Mouse (Mus musculus) gastrocnemius, postnatal 25 days (tissue): ENCODE measurements around the gene Scube1. TPM values are rescaled to one million over a fixed set of nuclear protein-coding genes. Genes with fewer than 3 reads are reported as not detected.

ENCODE experiments used
- DNase-seq: peaks from one replicate; pipeline ENCODE4 v3.0.0; 2022
- total RNA-seq, 2 experiments: library from RNA; stranded (reverse); gene quantifications; 1 replicate in 1 of 2; 2 replicates in 1 of 2; pipeline ENCODE4 v1.2.3; 2021

Gene Scube1
- total RNA-seq, 2 experiments from 2014 or later = 0.32 to 0.67 TPM

GRCm38 (mm10) chr15:83594513-83595363 is 130.1 kb downstream of the Scube1 start, which contains the start of gene Ttll12:
Gene Ttll12 (minus strand): TSS chr15:83595157.
- DNase-seq = peak; percentile 87

DNA sequence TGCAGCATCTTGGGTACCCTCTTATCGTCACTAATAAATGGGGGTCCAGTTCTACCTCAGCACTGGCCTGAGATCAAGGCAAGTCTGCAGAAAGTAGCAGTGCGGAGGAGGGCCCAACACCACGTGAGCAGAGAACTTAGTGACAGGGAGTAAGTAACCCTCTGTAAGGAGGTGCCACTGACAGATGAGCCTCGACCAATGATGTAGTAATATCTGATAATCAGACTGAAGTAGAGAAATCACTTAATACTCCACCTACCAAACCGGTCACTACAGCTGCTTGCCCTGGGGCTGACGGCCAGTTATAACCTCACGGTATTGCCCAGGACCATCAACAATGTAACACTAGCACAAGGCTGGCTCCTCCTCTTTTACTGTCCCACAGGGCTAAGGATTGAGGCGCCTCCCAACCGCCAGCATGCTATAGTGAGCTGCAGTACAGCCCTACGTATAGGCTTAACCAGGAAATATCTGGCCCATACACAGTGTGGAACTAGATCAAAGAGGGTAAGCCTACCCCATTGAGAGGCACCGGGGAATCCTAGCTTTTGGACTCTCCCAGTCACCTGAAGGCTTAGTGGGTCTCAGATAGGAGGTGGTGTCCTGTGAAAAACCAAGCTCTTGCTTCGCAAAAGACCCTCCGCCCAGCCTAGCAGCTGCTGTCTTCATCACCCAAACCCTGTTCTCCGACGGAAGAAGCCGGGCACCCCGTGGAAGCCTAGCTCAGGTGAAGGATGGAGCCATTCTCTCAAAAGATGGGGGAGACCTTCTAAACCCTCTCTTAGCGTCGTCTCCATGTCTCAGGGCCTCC is 130.9 kb downstream of the Scube1 start:
- no peak for DNase-seq

DNA sequence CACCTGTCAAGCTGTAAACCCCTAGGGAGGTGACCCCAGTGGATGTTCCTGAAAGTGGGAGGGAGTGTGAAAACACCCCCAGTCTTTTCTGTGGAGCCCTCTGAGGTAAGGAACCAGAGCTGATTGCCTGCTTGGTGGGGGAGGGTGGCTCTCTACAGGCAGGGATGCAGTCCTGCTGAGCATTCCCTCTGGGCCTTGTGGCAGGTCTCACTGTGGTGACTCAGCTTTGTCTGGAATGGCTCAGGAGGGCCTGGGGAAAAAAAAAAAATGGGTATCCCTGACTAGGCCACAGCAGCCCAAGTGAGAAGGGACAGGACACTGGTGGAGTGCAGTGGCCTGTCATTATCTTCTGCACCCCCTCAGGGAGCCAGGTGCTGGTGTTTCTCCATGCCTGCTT is 131.6 kb downstream of the Scube1 start:
- DNase-seq = no peak

GRCm38 (mm10) chr15:83592260-83593188 is 132.3 kb downstream of the Scube1 start:
- DNase-seq = no peak

GRCm38 (mm10) chr15:83591758-83592157 is 133.1 kb downstream of the Scube1 start:
- DNase-seq = no peak

GRCm38 (mm10) chr15:83590841-83591240 is 134.0 kb downstream of the Scube1 start:
- no peak for DNase-seq

- DNase-seq = no peak
These were observed 140.0 kb downstream of the Scube1 start for GRCm38 (mm10) chr15:83584741-83585220.

DNA sequence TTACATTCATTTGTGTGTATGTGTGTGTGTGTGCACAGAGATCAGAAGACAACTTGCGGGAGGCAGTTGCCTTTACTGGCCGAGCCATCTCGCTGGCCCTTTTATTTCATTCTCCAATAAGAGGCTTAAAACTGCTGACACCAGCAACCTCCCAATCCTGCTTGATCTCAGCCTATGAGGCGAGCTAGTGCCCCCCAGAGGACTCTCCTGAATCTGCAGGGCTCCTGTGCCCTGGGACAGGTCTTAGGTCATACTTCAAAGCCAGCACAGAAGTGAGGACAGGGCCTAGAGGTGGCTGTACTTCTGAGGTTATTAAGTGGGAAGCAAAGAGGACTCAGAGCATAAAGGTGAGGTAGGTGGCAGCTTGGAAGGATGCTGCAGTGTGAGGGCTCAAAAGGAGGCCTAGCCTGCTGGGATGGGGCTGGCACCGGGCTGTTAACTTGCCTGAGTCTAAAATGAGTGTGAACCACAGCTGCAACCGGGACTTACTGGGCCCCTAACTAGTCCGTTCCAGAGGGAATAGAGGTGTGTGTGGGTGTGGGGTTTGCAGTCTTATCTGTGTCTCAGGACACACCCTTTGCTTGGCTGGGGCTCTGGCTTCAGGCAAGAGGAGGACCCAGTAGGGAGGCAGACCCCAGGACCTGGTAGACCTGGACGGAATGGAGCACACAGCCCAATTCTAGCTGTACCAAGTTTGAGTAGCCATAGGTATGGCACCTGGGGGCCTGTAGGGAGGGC is 141.2 kb downstream of the Scube1 start:
- peak; percentile 53 for DNase-seq

DNA sequence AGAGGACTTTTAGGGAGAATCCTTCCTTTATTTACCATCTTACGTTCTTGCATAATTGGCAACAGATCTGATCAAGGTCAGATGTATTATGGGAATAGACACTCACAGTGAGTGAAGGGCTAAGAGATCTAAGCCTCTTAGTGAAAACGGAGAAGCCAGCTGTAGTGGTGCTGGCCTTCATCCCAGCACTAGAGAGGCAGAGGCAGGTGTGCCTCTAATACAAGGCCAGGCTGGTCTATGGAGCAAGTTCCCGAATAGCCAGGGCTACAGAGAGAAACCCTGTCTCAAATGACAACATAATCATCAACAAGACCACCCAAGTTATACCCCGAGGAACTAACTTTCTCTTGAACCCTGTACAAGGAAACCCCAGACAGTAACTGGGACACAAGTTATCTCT is 141.9 kb downstream of the Scube1 start:
- no peak for DNase-seq

DNA sequence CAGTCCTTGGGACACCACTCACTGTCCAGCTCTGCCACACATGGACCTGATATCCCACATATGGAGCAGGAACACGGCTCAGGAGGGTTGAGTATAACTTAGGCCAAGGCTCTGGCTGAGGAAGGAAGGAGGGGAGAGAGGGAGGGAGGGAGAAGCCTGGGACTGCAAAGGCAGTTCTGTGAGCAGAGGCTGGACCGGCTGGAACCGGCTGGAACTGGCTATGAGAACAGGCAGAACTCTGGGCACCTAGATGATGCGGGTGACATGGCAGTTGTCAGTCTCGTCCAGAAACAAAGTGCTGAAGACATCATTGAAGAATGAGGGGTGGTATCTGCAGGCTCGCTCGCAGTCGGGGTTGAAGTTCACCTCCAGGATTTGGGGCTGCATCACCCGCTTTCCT is 148.2 kb downstream of the Scube1 start:
- no peak for DNase-seq

- no peak for DNase-seq
These were observed 149.3 kb downstream of the Scube1 start for GRCm38 (mm10) chr15:83575543-83575942.

- no peak for DNase-seq
These were observed 150.0 kb downstream of the Scube1 start for GRCm38 (mm10) chr15:83574731-83575351.

DNA sequence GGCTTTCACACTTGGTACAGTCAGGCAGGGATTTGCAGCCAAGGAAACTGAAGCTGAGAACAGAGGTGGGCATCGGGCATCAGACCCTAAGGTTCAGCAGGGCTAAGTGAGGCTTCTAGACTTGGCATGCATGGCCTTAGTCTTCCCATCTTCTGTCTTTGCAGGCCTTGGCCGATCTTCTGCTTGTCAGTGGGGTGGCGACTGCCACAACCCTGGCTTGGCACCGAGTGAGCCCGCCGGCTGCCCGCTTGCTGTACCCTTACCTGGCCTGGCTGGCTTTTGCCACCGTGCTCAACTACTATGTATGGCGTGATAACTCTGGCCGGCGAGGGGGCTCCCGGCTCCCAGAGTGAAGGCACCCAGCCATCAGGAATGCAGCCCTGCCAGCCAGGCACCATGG is 151.2 kb downstream of the Scube1 start:
- DNase-seq = no peak

GRCm38 (mm10) chr15:83572132-83572531 is 152.7 kb downstream of the Scube1 start:
- DNase-seq = no peak

DNA sequence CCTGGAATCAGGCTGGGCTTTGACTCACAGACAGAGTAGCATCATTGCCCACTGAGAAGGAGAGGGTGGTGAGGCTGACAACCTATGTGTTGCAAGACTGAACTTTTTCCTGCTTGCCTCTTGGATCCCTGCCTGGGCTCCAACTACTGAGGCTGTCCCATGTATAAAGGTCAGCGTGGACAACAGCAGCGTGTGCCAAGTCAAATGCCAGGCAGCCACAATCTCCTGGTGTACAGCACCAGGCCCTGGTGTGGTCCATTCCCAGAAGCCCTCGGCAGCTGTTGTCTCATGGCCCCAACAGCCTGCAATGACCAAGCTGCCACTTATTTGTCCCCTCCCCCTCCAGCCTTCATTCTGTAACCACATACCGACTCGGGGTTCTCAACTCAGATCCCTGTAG is 153.2 kb downstream of the Scube1 start:
- DNase-seq = peak; percentile 42

GRCm38 (mm10) chr15:83570641-83571040 is 154.2 kb downstream of the Scube1 start:
- no peak for DNase-seq

- DNase-seq = no peak
These were observed 155.1 kb downstream of the Scube1 start for GRCm38 (mm10) chr15:83569682-83570081.

DNA sequence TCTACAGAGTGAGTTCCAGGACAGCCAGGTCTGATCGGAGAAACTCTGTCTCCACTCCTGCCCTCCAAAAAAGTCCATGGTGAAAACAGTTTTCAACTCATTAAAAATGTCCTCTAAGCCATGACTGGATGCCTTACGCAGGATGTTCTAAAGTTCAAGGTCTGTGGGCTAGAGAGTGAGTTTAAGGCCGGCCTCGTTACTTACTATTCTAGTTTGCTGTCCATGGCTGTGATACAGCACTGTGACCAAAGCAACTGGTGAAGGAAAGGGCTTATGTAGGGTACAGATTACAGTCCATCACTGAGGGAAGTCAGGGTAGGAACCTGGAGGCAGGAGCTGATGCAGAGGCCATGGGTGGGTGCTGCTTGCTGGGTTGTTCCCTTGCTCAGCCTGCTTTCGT is 156.3 kb downstream of the Scube1 start:
- no peak for DNase-seq

- DNase-seq = no peak
These were observed 157.1 kb downstream of the Scube1 start for GRCm38 (mm10) chr15:83567728-83568127.

- no peak for DNase-seq
These were observed 158.8 kb downstream of the Scube1 start for GRCm38 (mm10) chr15:83566006-83566405.

DNA sequence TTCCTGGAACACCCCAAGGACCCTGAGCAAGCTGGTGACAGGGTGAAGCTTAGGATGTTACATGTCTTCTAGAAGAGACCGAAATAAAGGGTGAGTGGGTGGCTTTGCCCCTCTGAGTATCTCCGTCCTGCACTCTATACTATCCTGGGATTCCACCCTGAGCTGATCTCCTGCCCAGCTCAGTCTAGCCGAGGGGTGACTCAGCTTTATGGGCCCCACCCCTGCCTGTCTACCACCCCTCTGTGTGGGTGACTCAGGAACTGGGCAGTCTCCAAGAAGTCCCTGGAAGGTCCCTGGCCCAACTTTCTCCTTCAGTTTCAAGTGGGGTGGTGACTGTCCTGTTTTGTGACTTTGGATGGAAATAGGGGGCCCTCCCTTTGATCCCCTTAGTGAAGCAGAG is 159.4 kb downstream of the Scube1 start:
- DNase-seq = peak; percentile 30
